9 mouse cellular contexts compared by ENCODE assay signal in genomic region chr6:118180085-118180423, GRCm38 (mm10). TPM values are rescaled to one million over a fixed set of nuclear protein-coding genes. Genes with fewer than 3 reads are reported as not detected.
A peak's percentile ranks its signal among the peaks of the same experiment; 100 is the strongest.
DNase-seq lines count a peak whose midpoint lies in the region; ATAC-seq and TF ChIP-seq lines count a peak whose summit lies in the region.
"Had no signal": no experiment of that assay in that cellular context is flagged by ENCODE, and none has a peak within 500 bp of the region (broad histone marks: within the 10 kb centered on the region; RNA-seq: fewer than 3 reads in every experiment).

No protein-coding gene starts in this region.

- no peak for TF ChIP-seq POLR2A in MEL (IDR thresholded peaks at IDR 0.05; ENCODE audit: control insufficient read depth in 1 of 2, insufficient read depth in 1 of 2, low read depth in 1 of 2, low read length in 2 of 2, poor library complexity in 1 of 2)

- no peak overlapping the region for H3K4me2 ChIP-seq in embryonic facial prominence, embryonic 11.5 days (ENCODE audit: low read depth, low read length)
- no peak overlapping the region for H3K4me2 ChIP-seq in kidney, embryonic 14.5 days (replicated peaks; ENCODE audit: low read depth, low read length)
- 0 out of 2 replicates have a peak overlapping the region, but pooled peaks have one; percentile 13 for H3K4me2 ChIP-seq in midbrain, embryonic 13.5 days (replicated peaks)
- H3K4me2 ChIP-seq: embryonic facial prominence, embryonic 12.5 days had no signal

- TF ChIP-seq CTCF in MEL (IDR thresholded peaks at IDR 0.05 in 2 of 3, conservative IDR thresholded peaks at IDR 0.05 in 1 of 3; ENCODE audit: control insufficient read depth in 1 of 3, insufficient read depth in 1 of 3, low read depth in 2 of 3, low read length in 3 of 3, poor library complexity in 1 of 3, severe bottlenecking in 1 of 3), result no peak

- 82% methylated on average over 12 of the region's 12 CpGs for WGBS in embryonic facial prominence, embryonic 11.5 days
- WGBS in embryonic facial prominence, embryonic 10.5 days, result 84% methylated on average over 12 of the region's 12 CpGs
- WGBS in kidney, embryonic 14.5 days, result 77% methylated on average over 12 of the region's 12 CpGs
- 80% methylated on average over 12 of the region's 12 CpGs for WGBS in midbrain, embryonic 13.5 days

- H3K9ac ChIP-seq in embryonic facial prominence, embryonic 11.5 days (replicated peaks; ENCODE audit: low read length), result no peak overlapping the region
- no peak overlapping the region for H3K9ac ChIP-seq in kidney, embryonic 14.5 days (ENCODE audit: low read depth, low read length)
- no peak overlapping the region for H3K9ac ChIP-seq in MEL (ENCODE audit: control insufficient read depth, low read depth, low read length, poor library complexity, severe bottlenecking)
- H3K9ac ChIP-seq in midbrain, embryonic 13.5 days (replicated peaks), result no peak overlapping the region
- H3K9ac ChIP-seq: embryonic facial prominence, embryonic 12.5 days had no signal

- no peak overlapping the region for H3K27ac ChIP-seq in embryonic facial prominence, embryonic 11.5 days (replicated peaks; ENCODE audit: low read depth, low read length)
- H3K27ac ChIP-seq in embryonic facial prominence, embryonic 10.5 days (replicated peaks), result no peak overlapping the region
- H3K27ac ChIP-seq in kidney, embryonic 14.5 days (ENCODE audit: low read depth, low read length), result no peak overlapping the region
- no peak overlapping the region for H3K27ac ChIP-seq in MEL (ENCODE audit: control insufficient read depth, low read depth, low read length)
- no peak overlapping the region for H3K27ac ChIP-seq in midbrain, embryonic 13.5 days
- H3K27ac ChIP-seq: embryonic facial prominence, embryonic 12.5 days had no signal

- H3K27me3 ChIP-seq in embryonic facial prominence, embryonic 11.5 days (ENCODE audit: control insufficient read depth, insufficient read depth, low read length), result no peaks in the 10 kb centered on the region
- no peaks in the 10 kb centered on the region for H3K27me3 ChIP-seq in embryonic facial prominence, embryonic 10.5 days (replicated peaks; ENCODE audit: low read depth, poor library complexity, severe bottlenecking)
- H3K27me3 ChIP-seq in kidney, embryonic 14.5 days (ENCODE audit: control insufficient read depth, insufficient read depth, low read length), result no peaks in the 10 kb centered on the region
- no peaks in the 10 kb centered on the region for H3K27me3 ChIP-seq in MEL (ENCODE audit: control insufficient read depth in 1 of 2, insufficient read depth in 2 of 2, low read length in 2 of 2)
- no peaks in the 10 kb centered on the region for H3K27me3 ChIP-seq in midbrain, embryonic 13.5 days
- H3K27me3 ChIP-seq: embryonic facial prominence, embryonic 12.5 days had no signal

- 0 out of 2 replicates have a peak, but pooled peaks have one; percentile 4 for ATAC-seq in embryonic facial prominence, embryonic 11.5 days (replicated peaks; ENCODE audit: insufficient number of reproducible peaks, low FRiP score, low TSS enrichment, low read depth)
- peak; percentile 30; the same call in 1 of the 2 replicates for ATAC-seq in kidney, embryonic 14.5 days (ENCODE audit: low FRiP score, low TSS enrichment)
- ATAC-seq in midbrain, embryonic 13.5 days, result peak; percentile 65; the same call in 1 of the 2 replicates

- DNase-seq in embryonic facial prominence, embryonic 11.5 days (ENCODE audit: low spot score), result no peak
- no peak for DNase-seq in embryonic facial prominence, embryonic 10.5 days (ENCODE audit: low spot score)
- no peak for DNase-seq in kidney, adult 9 months
- no peak for DNase-seq in MEL (ENCODE audit: low read depth, low spot score)
- no peak for DNase-seq in Muller cell, postnatal 12 days (ENCODE audit: inconsistent ontology term)
- DNase-seq in spleen, postnatal 10 days (ENCODE audit: low spot score in 2 of 2), result no peak

- H3K9me3 ChIP-seq in embryonic facial prominence, embryonic 11.5 days (replicated peaks; ENCODE audit: control insufficient read depth, low read length), result no peaks in the 10 kb centered on the region
- no peaks in the 10 kb centered on the region for H3K9me3 ChIP-seq in embryonic facial prominence, embryonic 10.5 days
- H3K9me3 ChIP-seq in kidney, embryonic 14.5 days (ENCODE audit: control insufficient read depth, low read length), result no peaks in the 10 kb centered on the region
- H3K9me3 ChIP-seq in MEL (replicated peaks; ENCODE audit: insufficient read depth, low read length), result no peaks in the 10 kb centered on the region
- no peaks in the 10 kb centered on the region for H3K9me3 ChIP-seq in midbrain, embryonic 13.5 days
- H3K9me3 ChIP-seq: embryonic facial prominence, embryonic 12.5 days had no signal

- TF ChIP-seq RAD21 in MEL (IDR thresholded peaks at IDR 0.05; ENCODE audit: low read depth, low read length), result no peak

- H3K79me2 ChIP-seq in MEL (ENCODE audit: control insufficient read depth, insufficient read depth, low read length, poor library complexity), result no peaks in the 10 kb centered on the region

- TF ChIP-seq EP300 in MEL (IDR thresholded peaks at IDR 0.05; ENCODE audit: low read depth in 1 of 2, low read length in 2 of 2), result no peak

- H3K4me1 ChIP-seq in embryonic facial prominence, embryonic 11.5 days (ENCODE audit: control insufficient read depth, insufficient read depth, low read length), result no peaks in the 10 kb centered on the region
- no peaks in the 10 kb centered on the region for H3K4me1 ChIP-seq in embryonic facial prominence, embryonic 10.5 days
- H3K4me1 ChIP-seq in kidney, embryonic 14.5 days (ENCODE audit: control insufficient read depth, insufficient read depth, low read length), result no peaks in the 10 kb centered on the region
- peaks cover 0 to 5% of the 10 kb centered on the region in 2 experiments; a peak in 1 of 4 replicates for H3K4me1 ChIP-seq in MEL (ENCODE audit: control insufficient read depth in 1 of 2, insufficient read depth in 2 of 2, low read length in 2 of 2)
- H3K4me1 ChIP-seq in midbrain, embryonic 13.5 days (replicated peaks), result peaks cover 6% of the 10 kb centered on the region
- H3K4me1 ChIP-seq: embryonic facial prominence, embryonic 12.5 days had no signal

- no peaks in the 10 kb centered on the region for H3K36me3 ChIP-seq in embryonic facial prominence, embryonic 11.5 days (replicated peaks; ENCODE audit: control insufficient read depth, insufficient read depth, low read depth, low read length)
- H3K36me3 ChIP-seq in embryonic facial prominence, embryonic 10.5 days (replicated peaks), result no peaks in the 10 kb centered on the region
- H3K36me3 ChIP-seq in kidney, embryonic 14.5 days (ENCODE audit: control insufficient read depth, insufficient read depth, low read length), result no peaks in the 10 kb centered on the region
- no peaks in the 10 kb centered on the region for H3K36me3 ChIP-seq in MEL (ENCODE audit: control insufficient read depth in 1 of 2, insufficient read depth in 2 of 2, low read length in 2 of 2)
- no peaks in the 10 kb centered on the region for H3K36me3 ChIP-seq in midbrain, embryonic 13.5 days
- H3K36me3 ChIP-seq: embryonic facial prominence, embryonic 12.5 days had no signal

- H3K4me3 ChIP-seq in embryonic facial prominence, embryonic 11.5 days (ENCODE audit: low read depth, low read length), result no peak overlapping the region
- H3K4me3 ChIP-seq in embryonic facial prominence, embryonic 10.5 days, result no peak overlapping the region
- H3K4me3 ChIP-seq in kidney, embryonic 14.5 days (ENCODE audit: low read length), result no peak overlapping the region
- H3K4me3 ChIP-seq in MEL (ENCODE audit: control insufficient read depth in 1 of 2, insufficient read depth in 1 of 2, low read depth in 2 of 2, low read length in 2 of 2), result no peak overlapping the region
- H3K4me3 ChIP-seq in midbrain, embryonic 13.5 days (replicated peaks), result no peak overlapping the region
- H3K4me3 ChIP-seq: embryonic facial prominence, embryonic 12.5 days had no signal

TF ChIP-seq in MEL, 35 proteins besides CTCF, POLR2A, EP300 and RAD21:
- TF ChIP-seq MAZ (IDR thresholded peaks at IDR 0.05; ENCODE audit: low read depth, low read length) (no peak), USF1 (IDR thresholded peaks at IDR 0.05; ENCODE audit: low read depth, low read length) (peak; percentile 71)

RNA-seq across cellular contexts. Expression of gene Ret, which starts 17.5 kb away (rescaled TPM):
- 1.6 and 1.8 TPM in 2 replicates for polyA plus RNA-seq in embryonic facial prominence, embryonic 11.5 days (2014; fragmentation: Nextera tagmentation; extraction: Ambion mirVana)
- 1.2 and 3.1 TPM in 2 replicates for polyA plus RNA-seq in embryonic facial prominence, embryonic 10.5 days (2016; fragmentation: Nextera tagmentation; extraction: Ambion mirVana)
- 9.9 and 20.6 TPM in 2 replicates for polyA plus RNA-seq in kidney, embryonic 14.5 days (2014; fragmentation: Nextera tagmentation; extraction: Ambion mirVana)
- total RNA-seq in MEL (2012; rRNA removed), result not detected in 2 replicates
- polyA plus RNA-seq in MEL (2012; ENCODE audit: insufficient read depth in 1 of 2, insufficient read length in 2 of 2, low read depth in 1 of 2, low replicate concordance in 2 of 2, missing spikeins in 1 of 2), result not detected
- polyA plus RNA-seq in midbrain, embryonic 13.5 days (2015; fragmentation: Nextera tagmentation; extraction: Ambion mirVana), result 3.7 and 4.2 TPM in 2 replicates

RNA-seq across cellular contexts. Expression of gene Csgalnact2, which starts 41.1 kb away (rescaled TPM):
- polyA plus RNA-seq in embryonic facial prominence, embryonic 11.5 days (2014; fragmentation: Nextera tagmentation; extraction: Ambion mirVana), result 11.4 and 14.0 TPM in 2 replicates
- 6.6 TPM in 2 replicates for polyA plus RNA-seq in embryonic facial prominence, embryonic 10.5 days (2016; fragmentation: Nextera tagmentation; extraction: Ambion mirVana)
- polyA plus RNA-seq in kidney, embryonic 14.5 days (2014; fragmentation: Nextera tagmentation; extraction: Ambion mirVana), result 9.9 and 18.4 TPM in 2 replicates
- total RNA-seq in MEL (2012; rRNA removed), result 22.4 and 24.5 TPM in 2 replicates
- polyA plus RNA-seq in MEL (2012; ENCODE audit: insufficient read depth in 1 of 2, insufficient read length in 2 of 2, low read depth in 1 of 2, low replicate concordance in 2 of 2, missing spikeins in 1 of 2), result 100 to 1,000 TPM in 1 of 2 experiments, 10 to 100 TPM in 1; 17.5 to 119 TPM
- 6.9 and 8.4 TPM in 2 replicates for polyA plus RNA-seq in midbrain, embryonic 13.5 days (2015; fragmentation: Nextera tagmentation; extraction: Ambion mirVana)

Comparison
In these comparisons a context has a peak if more than half of its experiments do, and no peak if none do; other contexts are left out.
1. ATAC-seq: peak in every context shown above with its lines; median percentile 65 in midbrain, embryonic 13.5 days; 30 in kidney, embryonic 14.5 days; 4 in embryonic facial prominence, embryonic 11.5 days.